Mouse (Mus musculus): ENCODE measurements around the gene Akap2. TPM values are rescaled to one million over a fixed set of nuclear protein-coding genes. Genes with fewer than 3 reads are reported as not detected.

Gene Akap2
- total and polyA plus RNA-seq, 3 experiments, result 1.7 to 7.2 TPM; not detected in 1

DNA sequence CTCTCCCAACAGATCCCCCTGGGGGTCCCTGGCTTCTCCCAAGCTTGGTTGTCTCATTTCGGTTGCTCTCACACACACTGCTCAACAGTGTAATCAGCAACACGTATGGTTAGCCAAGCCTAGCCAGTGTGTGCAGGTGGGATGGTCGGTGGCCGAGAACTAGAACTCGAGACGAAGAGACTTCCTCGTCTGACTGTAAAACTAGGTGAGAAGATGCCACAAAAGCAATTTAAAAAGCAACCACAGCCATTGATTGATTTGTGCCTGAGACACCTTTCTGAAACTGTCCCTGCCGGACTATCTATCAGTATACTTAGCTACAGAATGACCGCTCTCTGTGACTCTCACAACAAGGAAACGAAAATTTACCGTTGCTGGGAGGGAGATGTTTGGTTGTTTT is 37.6 kb downstream of the Akap2 start:
- H3K36me3 ChIP-seq (ENCODE audit: control insufficient read depth in 1 of 2, insufficient read depth in 2 of 2, low read length in 2 of 2), result no peaks in the 10 kb centered on the region
- H3K9me3 ChIP-seq (replicated peaks; ENCODE audit: insufficient read depth, low read length), result no peaks in the 10 kb centered on the region
- H3K79me2 ChIP-seq (ENCODE audit: control insufficient read depth, insufficient read depth, low read length, poor library complexity), result no peaks in the 10 kb centered on the region
- H3K27ac ChIP-seq (ENCODE audit: control insufficient read depth, low read depth, low read length), result no peak overlapping the region
- H3K4me1 ChIP-seq (ENCODE audit: control insufficient read depth in 1 of 2, insufficient read depth in 2 of 2, low read length in 2 of 2), result no peaks in the 10 kb centered on the region
- no peak overlapping the region for H3K9ac ChIP-seq (ENCODE audit: control insufficient read depth, low read depth, low read length, poor library complexity, severe bottlenecking)
- no peak for DNase-seq (ENCODE audit: low read depth, low spot score)
- no peak overlapping the region for H3K4me3 ChIP-seq (ENCODE audit: control insufficient read depth in 1 of 2, insufficient read depth in 1 of 2, low read depth in 2 of 2, low read length in 2 of 2)
- H3K27me3 ChIP-seq (ENCODE audit: control insufficient read depth in 1 of 2, insufficient read depth in 2 of 2, low read length in 2 of 2), result no peaks in the 10 kb centered on the region; a peak in 1 of 4 replicates
- no peak for TF ChIP-seq ZC3H11A (IDR thresholded peaks at IDR 0.05; ENCODE audit: low read depth, low read length)
- no peak for TF ChIP-seq BHLHE40 (IDR thresholded peaks at IDR 0.05; ENCODE audit: borderline replicate concordance, low read depth, low read length)
- TF ChIP-seq GATA1 (IDR thresholded peaks at IDR 0.05; ENCODE audit: low read depth, low read length), result no peak
- no peak for TF ChIP-seq POLR2AphosphoS2 (IDR thresholded peaks at IDR 0.05; ENCODE audit: low read length)
- no peak for TF ChIP-seq NRF1 (IDR thresholded peaks at IDR 0.05; ENCODE audit: insufficient read depth, low read depth, low read length, poor library complexity, severe bottlenecking)
- no peak for TF ChIP-seq RCOR1 (IDR thresholded peaks at IDR 0.05; ENCODE audit: low read depth, low read length)
- TF ChIP-seq TBP (IDR thresholded peaks at IDR 0.05; ENCODE audit: low read depth, low read length), result no peak
- TF ChIP-seq POLR2A (IDR thresholded peaks at IDR 0.05; ENCODE audit: control insufficient read depth in 1 of 2, insufficient read depth in 1 of 2, low read depth in 1 of 2, low read length in 2 of 2, poor library complexity in 1 of 2), result no peak
- TF ChIP-seq NELFE (IDR thresholded peaks at IDR 0.05; ENCODE audit: low read depth, low read length), result no peak
- no peak for TF ChIP-seq CTCF (IDR thresholded peaks at IDR 0.05 in 2 of 3, conservative IDR thresholded peaks at IDR 0.05 in 1 of 3; ENCODE audit: control insufficient read depth in 1 of 3, insufficient read depth in 1 of 3, low read depth in 2 of 3, low read length in 3 of 3, poor library complexity in 1 of 3, severe bottlenecking in 1 of 3)
- TF ChIP-seq POLR2AphosphoS5 (IDR thresholded peaks at IDR 0.05; ENCODE audit: borderline replicate concordance, low read depth, low read length), result no peak
- no peak for TF ChIP-seq MXI1 (IDR thresholded peaks at IDR 0.05; ENCODE audit: low read depth, low read length)
- no peak for TF ChIP-seq ELF1 (IDR thresholded peaks at IDR 0.05; ENCODE audit: low read depth, low read length)
- TF ChIP-seq TAL1 (IDR thresholded peaks at IDR 0.05; ENCODE audit: low read length), result no peak
- TF ChIP-seq MAFK (IDR thresholded peaks at IDR 0.05; ENCODE audit: borderline replicate concordance, low read depth, low read length), result no peak
- no peak for TF ChIP-seq SMC3 (IDR thresholded peaks at IDR 0.05; ENCODE audit: low read depth, low read length)

DNA sequence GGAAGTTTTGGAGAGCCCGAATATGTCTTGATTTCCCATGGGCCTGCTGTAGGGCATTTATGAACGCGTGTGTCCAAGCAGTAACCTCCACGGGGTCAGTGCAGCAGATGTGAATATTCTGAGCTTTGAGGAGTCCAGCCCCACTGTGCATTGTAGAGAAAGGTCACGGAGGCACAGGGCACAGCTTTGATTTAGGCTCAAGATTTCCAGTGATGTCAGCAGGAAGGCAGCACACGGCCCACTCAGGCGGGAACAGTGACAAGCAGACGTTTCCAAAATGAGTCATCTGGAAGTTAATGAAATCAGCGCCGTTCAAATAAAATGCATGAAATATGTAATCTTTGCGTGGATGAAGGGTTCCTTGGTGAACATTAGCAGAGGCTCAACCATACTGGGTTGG is 40.5 kb downstream of the Akap2 start:
- Histone ChIP-seq H3K36me3 (ENCODE audit: control insufficient read depth in 1 of 2, insufficient read depth in 2 of 2, low read length in 2 of 2) (no peaks in the 10 kb centered on the region), H3K9me3 (replicated peaks; ENCODE audit: insufficient read depth, low read length) (no peaks in the 10 kb centered on the region), H3K79me2 (ENCODE audit: control insufficient read depth, insufficient read depth, low read length, poor library complexity) (no peaks in the 10 kb centered on the region), H3K27ac (ENCODE audit: control insufficient read depth, low read depth, low read length) (no peak overlapping the region), H3K4me1 (ENCODE audit: control insufficient read depth in 1 of 2, insufficient read depth in 2 of 2, low read length in 2 of 2) (no peaks in the 10 kb centered on the region), H3K27me3 (ENCODE audit: control insufficient read depth in 1 of 2, insufficient read depth in 2 of 2, low read length in 2 of 2) (peaks cover 1 to 4% of the 10 kb centered on the region in 2 experiments; a peak in 2 of 4 replicates), H3K4me3 (ENCODE audit: control insufficient read depth in 1 of 2, insufficient read depth in 1 of 2, low read depth in 2 of 2, low read length in 2 of 2) (no peak overlapping the region), H3K9ac (ENCODE audit: control insufficient read depth, low read depth, low read length, poor library complexity, severe bottlenecking) (no peak overlapping the region)
- DNase-seq (ENCODE audit: low read depth, low spot score), result no peak
- TF ChIP-seq MEF2A (IDR thresholded peaks at IDR 0.05; ENCODE audit: extremely low read depth, insufficient replicate concordance, low read depth, low read length, poor library complexity, severe bottlenecking) (no peak), ZC3H11A (IDR thresholded peaks at IDR 0.05; ENCODE audit: low read depth, low read length) (no peak), TCF12 (IDR thresholded peaks at IDR 0.05; ENCODE audit: low read depth, low read length) (no peak), MAX (IDR thresholded peaks at IDR 0.05; ENCODE audit: low read length) (no peak), SIN3A (IDR thresholded peaks at IDR 0.05; ENCODE audit: low read length) (no peak), CTCF (IDR thresholded peaks at IDR 0.05 in 2 of 3, conservative IDR thresholded peaks at IDR 0.05 in 1 of 3; ENCODE audit: control insufficient read depth in 1 of 3, insufficient read depth in 1 of 3, low read depth in 2 of 3, low read length in 3 of 3, poor library complexity in 1 of 3, severe bottlenecking in 1 of 3) (no peak), EP300 (IDR thresholded peaks at IDR 0.05; ENCODE audit: low read depth in 1 of 2, low read length in 2 of 2) (no peak), ELF1 (IDR thresholded peaks at IDR 0.05; ENCODE audit: low read depth, low read length) (no peak), ZMIZ1 (IDR thresholded peaks at IDR 0.05; ENCODE audit: low read depth, low read length) (no peak), KAT2A (conservative IDR thresholded peaks at IDR 0.05; ENCODE audit: low read depth, low read length) (no peak), CHD2 (IDR thresholded peaks at IDR 0.05; ENCODE audit: low read length) (no peak), JUND (IDR thresholded peaks at IDR 0.05; ENCODE audit: low read depth, low read length) (no peak), TBP (IDR thresholded peaks at IDR 0.05; ENCODE audit: low read depth, low read length) (no peak), ETS1 (IDR thresholded peaks at IDR 0.05; ENCODE audit: low read depth, low read length) (no peak), POLR2A (IDR thresholded peaks at IDR 0.05; ENCODE audit: control insufficient read depth in 1 of 2, insufficient read depth in 1 of 2, low read depth in 1 of 2, low read length in 2 of 2, poor library complexity in 1 of 2) (no peak)
